Mouse (Mus musculus) erythroblast, embryonic 14.5 days (primary cell): ENCODE data around the gene 0610010F05Rik.

ENCODE experiments used
- GATA1 ChIP-seq: IDR thresholded peaks from 2 replicates; pipeline ENCODE4 v1.6.1; 2012; ENCODE audit warnings: low read length, inconsistent platforms, mixed read lengths
- TAL1 ChIP-seq: IDR thresholded peaks from 3 replicates; pipeline ENCODE4 v1.6.1; 2012; ENCODE audit warnings: low read length, inconsistent platforms, mixed read lengths

GRCm38 (mm10) chr11:23557039-23557630 is 76.3 kb downstream of the 0610010F05Rik start:
- TF ChIP-seq TAL1 (no peak), GATA1 (no peak)
